Mouse (Mus musculus): ENCODE measurements at regions not wholly inside any gene's neighbourhood (a gene's known extent, or its start where the extent isn't known, plus 50 kb on each side); places are given as distances from the start of the nearest gene placed in this dataset.
A peak's percentile ranks its signal among the peaks of the same experiment; 100 is the strongest.

- peak in 1 of 2 experiments; percentile 37 for DNase-seq (ENCODE audit: extremely low spot score in 1 of 2, low spot score in 1 of 2)
Observed at GRCm38 (mm10) chr11:39794183-39794652, 900.8 kb downstream of the Mat2b start.

- no peak for DNase-seq (ENCODE audit: extremely low spot score in 1 of 2, low spot score in 1 of 2)
Observed at GRCm38 (mm10) chr11:39792112-39792511, 902.9 kb downstream of the Mat2b start.

Data from frontal cortex, adult 2 months (tissue).